Mouse (Mus musculus): Measurements from ENCODE around the gene Scd3. TPM values are rescaled to one million over a fixed set of nuclear protein-coding genes. Genes with fewer than 3 reads are reported as not detected.
A peak's percentile ranks its signal among the peaks of the same experiment; 100 is the strongest.

Gene Scd3
- polyA plus RNA-seq, 1 experiment from 2014 or later = 0.66 TPM

DNA sequence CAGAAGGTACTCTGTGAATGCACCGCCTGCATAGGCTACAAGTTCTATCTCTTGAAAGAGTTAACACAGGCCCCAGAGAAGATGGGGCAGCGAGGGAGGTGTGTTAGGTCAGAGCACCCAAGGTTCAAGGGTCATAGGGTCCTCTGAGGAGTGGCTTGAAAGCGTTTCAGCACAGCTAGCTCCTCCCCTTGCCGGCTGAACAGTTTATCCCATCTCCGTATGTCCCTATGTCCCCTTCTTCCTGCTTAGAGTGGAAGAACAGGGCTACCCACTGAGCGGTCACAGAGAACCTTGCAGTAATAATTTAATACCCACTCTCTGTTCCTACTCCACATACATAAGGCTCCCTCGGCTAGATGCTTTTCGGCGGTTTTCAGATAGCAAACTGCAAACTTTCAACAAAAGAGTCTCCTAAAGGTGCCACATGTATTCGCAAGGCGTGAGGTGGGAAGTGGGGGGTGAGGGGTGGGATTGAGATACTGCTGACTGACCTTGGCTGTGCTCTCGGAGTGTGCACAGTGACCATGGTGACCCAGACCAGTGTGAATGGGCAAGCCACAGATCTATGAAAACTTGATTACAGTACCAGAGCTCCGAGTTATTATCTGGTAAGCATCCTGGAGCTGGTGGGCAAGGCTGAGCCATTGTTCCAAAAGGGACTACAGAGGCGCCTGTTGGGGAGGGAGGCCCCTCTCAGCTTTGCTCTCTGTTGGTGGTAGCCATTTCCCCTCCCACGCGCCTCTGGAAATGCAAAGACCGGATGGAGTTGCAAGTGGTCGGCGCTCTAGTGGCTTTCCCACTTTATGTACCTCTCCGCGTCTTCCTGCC lies 90.1 kb downstream of the Scd3 start, which contains the start of gene Scd2:
TSS of gene Scd2 (plus strand) at position 734 of the 828 bp plus-strand sequence.
- Histone ChIP-seq H3K27me3 (no peaks in the 10 kb centered on the region), H3K4me1 (peaks cover 57% of the 10 kb centered on the region), H3K4me3 (replicated peaks) (peak within 1 kb of the TSS; percentile 88), H3K27ac (peak within 1 kb of the TSS; percentile 98), H3K9ac (peak within 1 kb of the TSS; percentile 89), H3K36me3 (peaks cover 27% of the 10 kb centered on the region), H3K4me2 (peak within 1 kb of the TSS; percentile 92), H3K9me3 (replicated peaks) (no peaks in the 10 kb centered on the region)
- ATAC-seq (replicated peaks; ENCODE audit: low FRiP score) = peak; percentile 27; the same call in 1 of the 2 replicates
- 2% methylated on average over 21 of the region's 21 CpGs for WGBS

Other genes with a start within 250 kb of the Scd3 start
- 51.0 and 53.5 TPM in 2 replicates for gene Cpn1, start 216.7 kb upstream of the Scd3 start, polyA plus RNA-seq (2015; fragmentation: Nextera tagmentation; extraction: Ambion mirVana)
- 0.27 and 0.66 TPM in 2 replicates for gene Cyp2c23, start 174.1 kb upstream of the Scd3 start, polyA plus RNA-seq (2015; fragmentation: Nextera tagmentation; extraction: Ambion mirVana)
- 46.5 and 51.4 TPM in 2 replicates for gene Erlin1, start 133.5 kb upstream of the Scd3 start, polyA plus RNA-seq (2015; fragmentation: Nextera tagmentation; extraction: Ambion mirVana)
- 47.7 and 48.4 TPM in 2 replicates for gene Chuk, start 95.8 kb upstream of the Scd3 start, polyA plus RNA-seq (2015; fragmentation: Nextera tagmentation; extraction: Ambion mirVana)
- gene Cwf19l1, start 67.4 kb upstream of the Scd3 start, polyA plus RNA-seq (2015; fragmentation: Nextera tagmentation; extraction: Ambion mirVana) = 31.0 and 34.2 TPM in 2 replicates
- gene Bloc1s2, start 56.8 kb upstream of the Scd3 start, polyA plus RNA-seq (2015; fragmentation: Nextera tagmentation; extraction: Ambion mirVana) = 87.4 and 93.7 TPM in 2 replicates
- gene Pkd2l1, start 10.8 kb upstream of the Scd3 start, polyA plus RNA-seq (2015; fragmentation: Nextera tagmentation; extraction: Ambion mirVana) = 0.05 and 0.09 TPM in 2 replicates
- gene Scd2, start 90.4 kb downstream of the Scd3 start, polyA plus RNA-seq (2015; fragmentation: Nextera tagmentation; extraction: Ambion mirVana) = 185 and 195 TPM in 2 replicates
- 0.09 and 0.10 TPM in 2 replicates for gene Scd4, start 129.8 kb downstream of the Scd3 start, polyA plus RNA-seq (2015; fragmentation: Nextera tagmentation; extraction: Ambion mirVana)
- gene Scd1, start 204.6 kb downstream of the Scd3 start, polyA plus RNA-seq (2015; fragmentation: Nextera tagmentation; extraction: Ambion mirVana) = 4.1 and 5.2 TPM in 2 replicates